Mouse (Mus musculus) WW6 (cell line): ENCODE measurements around the gene Gm11042.
A peak's percentile ranks its signal among the peaks of the same experiment; 100 is the strongest.

ENCODE experiments used
- DNase-seq: peaks from one replicate; pipeline ENCODE4 v3.0.0-alpha.2; 2013; ENCODE audit warnings: low read depth, low spot score

The Gm11042 gene

GRCm38 (mm10) chr12:74284685-74285054, 31.5 kb downstream of the Gm11042 start:
- DNase-seq = no peak

- DNase-seq = peak; percentile 82
These were observed 32.0 kb downstream of the Gm11042 start for GRCm38 (mm10) chr12:74284020-74284684.

- no peak for DNase-seq
These were observed 33.3 kb downstream of the Gm11042 start for GRCm38 (mm10) chr12:74282846-74283245.

- no peak for DNase-seq
These were observed 34.8 kb downstream of the Gm11042 start for GRCm38 (mm10) chr12:74281403-74281802.

GRCm38 (mm10) chr12:74277265-74277664, 38.9 kb downstream of the Gm11042 start:
- DNase-seq = no peak

GRCm38 (mm10) chr12:74272545-74272944, 43.6 kb downstream of the Gm11042 start:
- no peak for DNase-seq

GRCm38 (mm10) chr12:74268644-74269285, 47.4 kb downstream of the Gm11042 start:
- DNase-seq = no peak

GRCm38 (mm10) chr12:74267049-74267448, 49.1 kb downstream of the Gm11042 start:
- no peak for DNase-seq
